Mouse (Mus musculus) spleen, postnatal 10 days (tissue): ENCODE results near the gene Usp47.

Experiments used
- DNase-seq, 2 experiments: peaks; one replicate each; pipeline ENCODE4 v3.0.0; 2021 to 2022; ENCODE audit warnings: low spot score in 2 of 2

Usp47 gene

GRCm38 (mm10) chr7:112155194-112155593, 131.9 kb downstream of the Usp47 start:
- no peak for DNase-seq

- no peak for DNase-seq
Measured at GRCm38 (mm10) chr7:112157584-112158315, 134.4 kb downstream of the Usp47 start.

GRCm38 (mm10) chr7:112158316-112158741, 135.0 kb downstream of the Usp47 start:
- no peak for DNase-seq

GRCm38 (mm10) chr7:112158942-112159341, 135.6 kb downstream of the Usp47 start, which contains the start of gene Dkk3:
Gene Dkk3 (minus strand): TSS chr7:112159057.
- DNase-seq: no peak

- no peak for DNase-seq
Measured at GRCm38 (mm10) chr7:112159835-112160234, 136.5 kb downstream of the Usp47 start.
